Mouse (Mus musculus) heart, postnatal 0 days (tissue): ENCODE results near the gene Gna13.

Experiments
- CTCF ChIP-seq: IDR thresholded peaks from 2 replicates; pipeline ENCODE4 v1.5.1; 2016; ENCODE audit warnings: antibody characterized with exemption, control low read depth, low read depth
- EP300 ChIP-seq: IDR thresholded peaks from 2 replicates; pipeline ENCODE4 v1.6.1; 2016; ENCODE audit warnings: antibody characterized with exemption, low read depth

DNA sequence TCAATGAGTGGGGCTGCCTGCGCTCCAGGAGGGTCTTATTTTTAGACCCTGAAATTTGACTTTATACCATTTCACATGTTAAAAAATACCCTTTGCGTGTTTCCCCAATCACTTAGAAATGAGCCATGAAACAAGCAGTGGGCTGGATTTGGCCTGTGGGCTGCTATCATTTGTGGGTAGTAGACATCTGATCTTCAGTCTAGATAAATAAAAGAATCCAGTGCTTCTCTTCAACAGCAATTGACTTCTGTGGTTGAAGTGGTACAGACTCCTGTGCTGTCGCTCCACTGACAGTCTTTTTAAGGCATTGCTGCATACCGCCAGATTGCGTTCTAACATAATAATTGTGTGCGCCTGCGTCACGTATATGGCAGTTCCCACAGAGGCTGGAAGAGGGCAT, 22.7 kb downstream of the Gna13 start:
- TF ChIP-seq CTCF (no peak), EP300 (no peak)
